Comparison of ENCODE assay signal across 8 mouse cellular contexts in the genomic region with DNA sequence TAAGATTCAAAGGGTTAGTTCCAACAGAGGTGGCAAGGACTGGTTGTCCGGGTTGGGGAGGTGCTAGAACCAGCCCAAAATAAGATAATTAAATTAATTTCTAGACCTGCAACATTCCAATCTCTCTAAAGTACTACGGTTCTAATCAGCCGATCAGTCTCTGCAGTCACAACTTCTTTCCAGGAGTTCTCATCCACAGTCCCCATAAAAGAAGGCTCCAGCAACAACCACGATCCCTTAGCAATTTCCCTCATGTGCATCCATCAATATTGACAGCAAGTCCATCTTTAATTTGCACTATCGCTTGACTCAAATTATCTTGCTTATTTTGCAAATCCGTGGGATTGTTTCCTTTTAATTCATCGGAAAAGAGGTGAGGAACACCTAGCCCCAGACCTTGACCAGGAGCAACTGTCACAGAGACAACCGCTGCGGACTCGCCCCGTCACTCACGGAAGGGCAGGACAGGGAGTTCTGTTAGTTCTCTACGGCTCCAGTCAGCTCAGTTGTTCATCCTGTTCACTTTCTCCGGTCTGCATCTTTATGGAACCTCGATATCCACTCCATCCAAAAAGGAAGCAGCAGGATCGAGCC. TPM values are rescaled to one million over a fixed set of nuclear protein-coding genes. Genes with fewer than 3 reads are reported as not detected.
A peak's percentile ranks its signal among the peaks of the same experiment; 100 is the strongest.
DNase-seq lines count a peak whose midpoint lies in the region; ATAC-seq and TF ChIP-seq lines count a peak whose summit lies in the region.

No protein-coding gene starts in this region.

- no peak overlapping the region for H3K27ac ChIP-seq in kidney, embryonic 15.5 days
- H3K27ac ChIP-seq in intestine, embryonic 14.5 days (ENCODE audit: low read depth): no peak overlapping the region
- H3K27ac ChIP-seq in midbrain, postnatal 0 days (ENCODE audit: low read depth, low read length): peak overlapping the region; percentile 77

- H3K9me3 ChIP-seq in kidney, embryonic 15.5 days (replicated peaks): no peaks in the 10 kb centered on the region
- H3K9me3 ChIP-seq in intestine, embryonic 14.5 days (ENCODE audit: control insufficient read depth, low read length): no peaks in the 10 kb centered on the region
- no peaks in the 10 kb centered on the region for H3K9me3 ChIP-seq in midbrain, postnatal 0 days (ENCODE audit: low read length)

- TF ChIP-seq CTCF in midbrain, postnatal 0 days (IDR thresholded peaks at IDR 0.05): no peak

- peaks cover 13% of the 10 kb centered on the region for H3K36me3 ChIP-seq in kidney, embryonic 15.5 days
- H3K36me3 ChIP-seq in intestine, embryonic 14.5 days (ENCODE audit: control insufficient read depth, insufficient read depth, low read length): peaks cover 11% of the 10 kb centered on the region; the same call in 1 of the 2 replicates
- peaks cover 3% of the 10 kb centered on the region for H3K36me3 ChIP-seq in midbrain, postnatal 0 days (ENCODE audit: insufficient read depth, low read length)

- no peak for DNase-seq in kidney, adult 18-20 months
- DNase-seq in intestine, embryonic 14.5 days (ENCODE audit: low spot score): no peak
- DNase-seq in midbrain, postnatal 0 days (ENCODE audit: low spot score): no peak
- no peak for DNase-seq in frontal cortex, postnatal 25 days (ENCODE audit: low spot score in 2 of 2)
- no peak for DNase-seq in kidney, postnatal 25 days
- DNase-seq in testis, postnatal 10 days (ENCODE audit: low spot score): no peak

- 14% methylated on average over 16 of the region's 16 CpGs for whole genome bisulfite sequencing in kidney, embryonic 15.5 days
- 18% methylated on average over 16 of the region's 16 CpGs for WGBS in intestine, embryonic 14.5 days
- WGBS in midbrain, postnatal 0 days: 19% methylated on average over 16 of the region's 16 CpGs

- no peak for ATAC-seq in kidney, embryonic 15.5 days (replicated peaks; ENCODE audit: low FRiP score)
- ATAC-seq in common myeloid progenitor, adult 5-6 weeks (replicated peaks; ENCODE audit: low read depth, poor library complexity, severe bottlenecking): peak; percentile 43
- no peak; the same call in none of the 2 replicates for ATAC-seq in intestine, embryonic 14.5 days (replicated peaks; ENCODE audit: low FRiP score, low TSS enrichment, low read depth)
- 0 out of 2 replicates have a peak, but pooled peaks have one; percentile 11 for ATAC-seq in midbrain, postnatal 0 days (ENCODE audit: low FRiP score)

- H3K9ac ChIP-seq in kidney, embryonic 15.5 days: peak overlapping the region; percentile 90
- H3K9ac ChIP-seq in intestine, embryonic 14.5 days (ENCODE audit: low read length): peak overlapping the region; percentile 94
- H3K9ac ChIP-seq in midbrain, postnatal 0 days (replicated peaks; ENCODE audit: low read length, poor library complexity, severe bottlenecking): peak overlapping the region; percentile 74

- peak overlapping the region; percentile 66 for H3K4me2 ChIP-seq in kidney, embryonic 15.5 days
- peak overlapping the region; percentile 90 for H3K4me2 ChIP-seq in intestine, embryonic 14.5 days (ENCODE audit: low read length)
- peak overlapping the region; percentile 65 for H3K4me2 ChIP-seq in midbrain, postnatal 0 days (ENCODE audit: low read depth, low read length, poor library complexity, severe bottlenecking)

- H3K4me1 ChIP-seq in kidney, embryonic 15.5 days: peaks cover 11% of the 10 kb centered on the region
- peaks cover 8% of the 10 kb centered on the region for H3K4me1 ChIP-seq in intestine, embryonic 14.5 days (replicated peaks; ENCODE audit: control insufficient read depth, insufficient read depth, low read length)
- peaks cover 4% of the 10 kb centered on the region; the same call in 1 of the 2 replicates for H3K4me1 ChIP-seq in midbrain, postnatal 0 days (ENCODE audit: insufficient read depth, low read length)

- peak overlapping the region; percentile 85 for H3K4me3 ChIP-seq in kidney, embryonic 15.5 days (replicated peaks)
- H3K4me3 ChIP-seq in intestine, embryonic 14.5 days (ENCODE audit: low read depth, low read length): peak overlapping the region; percentile 78
- peak overlapping the region; percentile 90 for H3K4me3 ChIP-seq in midbrain, postnatal 0 days (ENCODE audit: low read depth, low read length)

- no peaks in the 10 kb centered on the region for H3K27me3 ChIP-seq in kidney, embryonic 15.5 days
- H3K27me3 ChIP-seq in intestine, embryonic 14.5 days (replicated peaks; ENCODE audit: control insufficient read depth, insufficient read depth, low read length): no peaks in the 10 kb centered on the region
- no peaks in the 10 kb centered on the region for H3K27me3 ChIP-seq in midbrain, postnatal 0 days (ENCODE audit: insufficient read depth, low read length)

RNA-seq across cellular contexts. Expression of gene Mrps31, which starts 0.4 kb away (rescaled TPM):
- 41.4 and 47.3 TPM in 2 replicates for polyA plus RNA-seq in kidney, embryonic 15.5 days (2015; fragmentation: Nextera tagmentation; extraction: Ambion mirVana)
- 29.7 and 39.8 TPM in 2 replicates for total RNA-seq in common myeloid progenitor, adult 5-6 weeks (2017)
- polyA plus RNA-seq in intestine, embryonic 14.5 days (2014; fragmentation: Nextera tagmentation; extraction: Ambion mirVana): 59.8 and 62.0 TPM in 2 replicates
- 17.4 and 25.0 TPM in 2 replicates for total RNA-seq in midbrain, postnatal 0 days (2014; rRNA removed)
- 33.5 TPM in 2 replicates for polyA plus RNA-seq in midbrain, postnatal 0 days (2015; fragmentation: Nextera tagmentation; extraction: Ambion mirVana)

RNA-seq across cellular contexts. Expression of gene Slc25a15, which starts 12.4 kb away (rescaled TPM):
- polyA plus RNA-seq in kidney, embryonic 15.5 days (2015; fragmentation: Nextera tagmentation; extraction: Ambion mirVana): 24.1 and 25.1 TPM in 2 replicates
- 13.4 and 15.1 TPM in 2 replicates for total RNA-seq in common myeloid progenitor, adult 5-6 weeks (2017)
- polyA plus RNA-seq in intestine, embryonic 14.5 days (2014; fragmentation: Nextera tagmentation; extraction: Ambion mirVana): 49.4 and 53.8 TPM in 2 replicates
- 6.0 and 7.7 TPM in 2 replicates for total RNA-seq in midbrain, postnatal 0 days (2014; rRNA removed)
- 5.8 and 6.5 TPM in 2 replicates for polyA plus RNA-seq in midbrain, postnatal 0 days (2015; fragmentation: Nextera tagmentation; extraction: Ambion mirVana)

Comparison
In these comparisons a context has a peak if more than half of its experiments do, and no peak if none do; other contexts are left out.
1. ATAC-seq: peak in common myeloid progenitor, adult 5-6 weeks (single experiment) and midbrain, postnatal 0 days (single experiment); none in kidney, embryonic 15.5 days (single experiment) and intestine, embryonic 14.5 days (single experiment).
2. Peak in every context shown above with its lines, with median percentiles within 50 percentile points of each other: H3K4me2 ChIP-seq, H3K4me3 ChIP-seq and H3K9ac ChIP-seq.